Mouse (Mus musculus): ENCODE measurements around the gene Lrrfip1. TPM values are rescaled to one million over a fixed set of nuclear protein-coding genes. Genes with fewer than 3 reads are reported as not detected.

Gene Lrrfip1
- polyA plus RNA-seq, 1 experiment from 2014 or later = 60.4 TPM

GRCm38 (mm10) chr1:90967583-90967982 is 31.0 kb upstream of the Lrrfip1 start:
- Histone ChIP-seq H3K4me3 (ENCODE audit: low read depth, low read length) (no peak overlapping the region), H3K27ac (ENCODE audit: low read depth) (no peak overlapping the region), H3K9me3 (ENCODE audit: control insufficient read depth, low read length) (no peaks in the 10 kb centered on the region), H3K27me3 (replicated peaks; ENCODE audit: control insufficient read depth, insufficient read depth, low read length) (no peaks in the 10 kb centered on the region), H3K4me1 (replicated peaks; ENCODE audit: control insufficient read depth, insufficient read depth, low read length) (peaks cover 26% of the 10 kb centered on the region), H3K4me2 (ENCODE audit: low read length) (peak overlapping the region; percentile 41; the same call in 1 of the 2 replicates), H3K9ac (ENCODE audit: low read length) (no peak overlapping the region), H3K36me3 (ENCODE audit: control insufficient read depth, insufficient read depth, low read length) (no peaks in the 10 kb centered on the region)
- WGBS = 66% methylated on average over 7 of the region's 7 CpGs
- no peak for DNase-seq (ENCODE audit: low spot score)
- ATAC-seq (replicated peaks; ENCODE audit: low FRiP score, low TSS enrichment, low read depth) = no peak

- Histone ChIP-seq H3K9me3 (ENCODE audit: control insufficient read depth, low read length) (no peaks in the 10 kb centered on the region), H3K4me3 (ENCODE audit: low read depth, low read length) (no peak overlapping the region; the same call in 1 of the 2 replicates), H3K4me1 (replicated peaks; ENCODE audit: control insufficient read depth, insufficient read depth, low read length) (peaks cover 24% of the 10 kb centered on the region), H3K36me3 (ENCODE audit: control insufficient read depth, insufficient read depth, low read length) (no peaks in the 10 kb centered on the region), H3K9ac (ENCODE audit: low read length) (no peak overlapping the region), H3K4me2 (ENCODE audit: low read length) (peak overlapping the region; percentile 41), H3K27me3 (replicated peaks; ENCODE audit: control insufficient read depth, insufficient read depth, low read length) (no peaks in the 10 kb centered on the region), H3K27ac (ENCODE audit: low read depth) (no peak overlapping the region)
- 71% methylated on average over 4 of the region's 4 CpGs for WGBS
- no peak for DNase-seq (ENCODE audit: low spot score)
- no peak for ATAC-seq (replicated peaks; ENCODE audit: low FRiP score, low TSS enrichment, low read depth)
These were observed 29.9 kb upstream of the Lrrfip1 start for GRCm38 (mm10) chr1:90968649-90969048.

GRCm38 (mm10) chr1:90969347-90969784 is 29.2 kb upstream of the Lrrfip1 start, which contains the start of gene Rab17:
TSS of gene Rab17 (minus strand) at chr1:90969661.
- peak within 1 kb of the TSS; percentile 41 for H3K4me2 ChIP-seq (ENCODE audit: low read length)
- 8% methylated on average over 9 of the region's 9 CpGs for WGBS
- ATAC-seq (replicated peaks; ENCODE audit: low FRiP score, low TSS enrichment, low read depth) (peak; percentile 74), DNase-seq (ENCODE audit: low spot score) (peak; percentile 81)
- H3K9me3 ChIP-seq (ENCODE audit: control insufficient read depth, low read length) = no peaks in the 10 kb centered on the region
- H3K36me3 ChIP-seq (ENCODE audit: control insufficient read depth, insufficient read depth, low read length) = no peaks in the 10 kb centered on the region
- H3K4me1 ChIP-seq (replicated peaks; ENCODE audit: control insufficient read depth, insufficient read depth, low read length) = peaks cover 22% of the 10 kb centered on the region
- H3K9ac ChIP-seq (ENCODE audit: low read length) = 0 out of 2 replicates have a peak within 1 kb of the TSS, but pooled peaks have one; percentile 11
- H3K27me3 ChIP-seq (replicated peaks; ENCODE audit: control insufficient read depth, insufficient read depth, low read length) = no peaks in the 10 kb centered on the region
- H3K4me3 ChIP-seq (ENCODE audit: low read depth, low read length) = peak within 1 kb of the TSS; percentile 23
- H3K27ac ChIP-seq (ENCODE audit: low read depth) = peak within 1 kb of the TSS; percentile 69

GRCm38 (mm10) chr1:90969881-90970390 is 28.6 kb upstream of the Lrrfip1 start:
- peak overlapping the region; percentile 69 for H3K27ac ChIP-seq (ENCODE audit: low read depth)
- no peaks in the 10 kb centered on the region for H3K27me3 ChIP-seq (replicated peaks; ENCODE audit: control insufficient read depth, insufficient read depth, low read length)
- no peak overlapping the region for H3K9ac ChIP-seq (ENCODE audit: low read length)
- no peaks in the 10 kb centered on the region for H3K36me3 ChIP-seq (ENCODE audit: control insufficient read depth, insufficient read depth, low read length)
- H3K9me3 ChIP-seq (ENCODE audit: control insufficient read depth, low read length) = no peaks in the 10 kb centered on the region
- 58% methylated on average over 10 of the region's 10 CpGs for WGBS
- H3K4me3 ChIP-seq (ENCODE audit: low read depth, low read length) = no peak overlapping the region
- peak overlapping the region; percentile 41 for H3K4me2 ChIP-seq (ENCODE audit: low read length)
- DNase-seq (ENCODE audit: low spot score) (no peak), ATAC-seq (replicated peaks; ENCODE audit: low FRiP score, low TSS enrichment, low read depth) (peak; percentile 7; the same call in 1 of the 2 replicates)
- peaks cover 22% of the 10 kb centered on the region for H3K4me1 ChIP-seq (replicated peaks; ENCODE audit: control insufficient read depth, insufficient read depth, low read length)

GRCm38 (mm10) chr1:90972911-90973573 is 25.5 kb upstream of the Lrrfip1 start:
- no peaks in the 10 kb centered on the region for H3K9me3 ChIP-seq (ENCODE audit: control insufficient read depth, low read length)
- H3K4me2 ChIP-seq (ENCODE audit: low read length) = no peak overlapping the region
- H3K9ac ChIP-seq (ENCODE audit: low read length) = no peak overlapping the region
- no peak overlapping the region for H3K4me3 ChIP-seq (ENCODE audit: low read depth, low read length)
- H3K27me3 ChIP-seq (replicated peaks; ENCODE audit: control insufficient read depth, insufficient read depth, low read length) = no peaks in the 10 kb centered on the region
- WGBS = 18% methylated on average over 9 of the region's 9 CpGs
- H3K36me3 ChIP-seq (ENCODE audit: control insufficient read depth, insufficient read depth, low read length) = no peaks in the 10 kb centered on the region
- H3K27ac ChIP-seq (ENCODE audit: low read depth) = no peak overlapping the region
- ATAC-seq (replicated peaks; ENCODE audit: low FRiP score, low TSS enrichment, low read depth) (peak; percentile 71), DNase-seq (ENCODE audit: low spot score) (peak; percentile 99)
- H3K4me1 ChIP-seq (replicated peaks; ENCODE audit: control insufficient read depth, insufficient read depth, low read length) = peaks cover 22% of the 10 kb centered on the region; the same call in 1 of the 2 replicates

- Histone ChIP-seq H3K4me1 (replicated peaks; ENCODE audit: control insufficient read depth, insufficient read depth, low read length) (peaks cover 22% of the 10 kb centered on the region; the same call in 1 of the 2 replicates), H3K9me3 (ENCODE audit: control insufficient read depth, low read length) (no peaks in the 10 kb centered on the region), H3K4me2 (ENCODE audit: low read length) (no peak overlapping the region), H3K9ac (ENCODE audit: low read length) (no peak overlapping the region), H3K27me3 (replicated peaks; ENCODE audit: control insufficient read depth, insufficient read depth, low read length) (no peaks in the 10 kb centered on the region), H3K36me3 (ENCODE audit: control insufficient read depth, insufficient read depth, low read length) (no peaks in the 10 kb centered on the region), H3K4me3 (ENCODE audit: low read depth, low read length) (no peak overlapping the region), H3K27ac (ENCODE audit: low read depth) (no peak overlapping the region)
- WGBS = 77% methylated on average over 2 of the region's 2 CpGs
- ATAC-seq (replicated peaks; ENCODE audit: low FRiP score, low TSS enrichment, low read depth) (peak; percentile 22), DNase-seq (ENCODE audit: low spot score) (no peak)
These were observed 25.0 kb upstream of the Lrrfip1 start for GRCm38 (mm10) chr1:90973574-90973911.

GRCm38 (mm10) chr1:90974906-90975649 is 23.5 kb upstream of the Lrrfip1 start:
- Histone ChIP-seq H3K27ac (ENCODE audit: low read depth) (no peak overlapping the region), H3K36me3 (ENCODE audit: control insufficient read depth, insufficient read depth, low read length) (no peaks in the 10 kb centered on the region), H3K4me1 (replicated peaks; ENCODE audit: control insufficient read depth, insufficient read depth, low read length) (peaks cover 16% of the 10 kb centered on the region; the same call in 1 of the 2 replicates), H3K4me2 (ENCODE audit: low read length) (no peak overlapping the region), H3K4me3 (ENCODE audit: low read depth, low read length) (no peak overlapping the region), H3K9me3 (ENCODE audit: control insufficient read depth, low read length) (no peaks in the 10 kb centered on the region), H3K27me3 (replicated peaks; ENCODE audit: control insufficient read depth, insufficient read depth, low read length) (no peaks in the 10 kb centered on the region), H3K9ac (ENCODE audit: low read length) (no peak overlapping the region)
- ATAC-seq (replicated peaks; ENCODE audit: low FRiP score, low TSS enrichment, low read depth) (no peak), DNase-seq (ENCODE audit: low spot score) (no peak)
- WGBS = 40% methylated on average over 12 of the region's 12 CpGs

GRCm38 (mm10) chr1:90975960-90976359 is 22.6 kb upstream of the Lrrfip1 start:
- ATAC-seq (replicated peaks; ENCODE audit: low FRiP score, low TSS enrichment, low read depth) (no peak), DNase-seq (ENCODE audit: low spot score) (no peak)
- H3K9ac ChIP-seq (ENCODE audit: low read length) = no peak overlapping the region
- H3K27ac ChIP-seq (ENCODE audit: low read depth) = no peak overlapping the region
- WGBS = 86% methylated on average over 4 of the region's 4 CpGs
- H3K36me3 ChIP-seq (ENCODE audit: control insufficient read depth, insufficient read depth, low read length) = no peaks in the 10 kb centered on the region
- peaks cover 16% of the 10 kb centered on the region; the same call in 1 of the 2 replicates for H3K4me1 ChIP-seq (replicated peaks; ENCODE audit: control insufficient read depth, insufficient read depth, low read length)
- H3K27me3 ChIP-seq (replicated peaks; ENCODE audit: control insufficient read depth, insufficient read depth, low read length) = no peaks in the 10 kb centered on the region
- H3K4me3 ChIP-seq (ENCODE audit: low read depth, low read length) = no peak overlapping the region
- no peak overlapping the region for H3K4me2 ChIP-seq (ENCODE audit: low read length)
- no peaks in the 10 kb centered on the region for H3K9me3 ChIP-seq (ENCODE audit: control insufficient read depth, low read length)

All from intestine, embryonic 14.5 days (tissue).